Mouse (Mus musculus): ENCODE data around the gene Kcnk15. TPM values are rescaled to one million over a fixed set of nuclear protein-coding genes. Genes with fewer than 3 reads are reported as not detected.

The Kcnk15 gene
- polyA plus RNA-seq, 1 experiment from 2014 or later, result not detected

- Histone ChIP-seq H3K4me3 (ENCODE audit: low read depth, low read length) (no peak overlapping the region), H3K4me1 (ENCODE audit: insufficient read depth) (no peaks in the 10 kb centered on the region), H3K9ac (replicated peaks) (no peak overlapping the region), H3K9me3 (ENCODE audit: low read length) (no peaks in the 10 kb centered on the region), H3K36me3 (replicated peaks; ENCODE audit: insufficient read depth, low read length) (no peaks in the 10 kb centered on the region), H3K27me3 (ENCODE audit: insufficient read depth, low read length) (no peaks in the 10 kb centered on the region), H3K4me2 (ENCODE audit: low read depth, low read length) (no peak overlapping the region), H3K27ac (ENCODE audit: low read depth) (no peak overlapping the region)
- no peak for DNase-seq
- ATAC-seq, result no peak
- 79% methylated on average over 6 of the region's 6 CpGs for WGBS (ENCODE audit: insufficient replicate concordance)
- no peak for TF ChIP-seq CTCF (IDR thresholded peaks at IDR 0.05; ENCODE audit: low read depth)
- no peak for TF ChIP-seq EP300 (IDR thresholded peaks at IDR 0.05; ENCODE audit: low read depth)
These were observed 27.4 kb downstream of the Kcnk15 start for GRCm38 (mm10) chr2:163880891-163881290.

GRCm38 (mm10) chr2:163882859-163883652 lies 29.6 kb downstream of the Kcnk15 start:
- WGBS (ENCODE audit: insufficient replicate concordance), result 63% methylated on average over 17 of the region's 17 CpGs
- Histone ChIP-seq H3K9me3 (ENCODE audit: low read length) (no peaks in the 10 kb centered on the region), H3K27me3 (ENCODE audit: insufficient read depth, low read length) (no peaks in the 10 kb centered on the region), H3K4me2 (ENCODE audit: low read depth, low read length) (no peak overlapping the region), H3K36me3 (replicated peaks; ENCODE audit: insufficient read depth, low read length) (no peaks in the 10 kb centered on the region), H3K27ac (ENCODE audit: low read depth) (no peak overlapping the region), H3K4me3 (ENCODE audit: low read depth, low read length) (no peak overlapping the region), H3K4me1 (ENCODE audit: insufficient read depth) (no peaks in the 10 kb centered on the region), H3K9ac (replicated peaks) (no peak overlapping the region)
- ATAC-seq, result no peak
- TF ChIP-seq EP300 (IDR thresholded peaks at IDR 0.05; ENCODE audit: low read depth) (no peak), CTCF (IDR thresholded peaks at IDR 0.05; ENCODE audit: low read depth) (no peak)
- no peak for DNase-seq

GRCm38 (mm10) chr2:163889411-163889810 lies 36.0 kb downstream of the Kcnk15 start:
- WGBS (ENCODE audit: insufficient replicate concordance), result 19% methylated on average over 6 of the region's 6 CpGs
- H3K27me3 ChIP-seq (ENCODE audit: insufficient read depth, low read length), result no peaks in the 10 kb centered on the region
- H3K36me3 ChIP-seq (replicated peaks; ENCODE audit: insufficient read depth, low read length), result no peaks in the 10 kb centered on the region
- no peak overlapping the region for H3K4me3 ChIP-seq (ENCODE audit: low read depth, low read length)
- no peaks in the 10 kb centered on the region for H3K4me1 ChIP-seq (ENCODE audit: insufficient read depth)
- no peak for TF ChIP-seq EP300 (IDR thresholded peaks at IDR 0.05; ENCODE audit: low read depth)
- no peak for TF ChIP-seq CTCF (IDR thresholded peaks at IDR 0.05; ENCODE audit: low read depth)
- H3K9ac ChIP-seq (replicated peaks), result no peak overlapping the region
- H3K4me2 ChIP-seq (ENCODE audit: low read depth, low read length), result no peak overlapping the region
- ATAC-seq (no peak), DNase-seq (peak; percentile 43)
- no peak overlapping the region for H3K27ac ChIP-seq (ENCODE audit: low read depth)
- H3K9me3 ChIP-seq (ENCODE audit: low read length), result no peaks in the 10 kb centered on the region

GRCm38 (mm10) chr2:163890586-163890985 lies 37.1 kb downstream of the Kcnk15 start:
- WGBS (ENCODE audit: insufficient replicate concordance), result 74% methylated on average over 11 of the region's 11 CpGs
- no peak overlapping the region for H3K4me2 ChIP-seq (ENCODE audit: low read depth, low read length)
- H3K36me3 ChIP-seq (replicated peaks; ENCODE audit: insufficient read depth, low read length), result no peaks in the 10 kb centered on the region
- no peak overlapping the region for H3K4me3 ChIP-seq (ENCODE audit: low read depth, low read length)
- no peaks in the 10 kb centered on the region for H3K9me3 ChIP-seq (ENCODE audit: low read length)
- no peak overlapping the region for H3K27ac ChIP-seq (ENCODE audit: low read depth)
- H3K9ac ChIP-seq (replicated peaks), result no peak overlapping the region
- no peaks in the 10 kb centered on the region for H3K27me3 ChIP-seq (ENCODE audit: insufficient read depth, low read length)
- DNase-seq (no peak), ATAC-seq (no peak)
- no peak for TF ChIP-seq CTCF (IDR thresholded peaks at IDR 0.05; ENCODE audit: low read depth)
- no peak for TF ChIP-seq EP300 (IDR thresholded peaks at IDR 0.05; ENCODE audit: low read depth)
- H3K4me1 ChIP-seq (ENCODE audit: insufficient read depth), result no peaks in the 10 kb centered on the region

- Histone ChIP-seq H3K4me1 (ENCODE audit: insufficient read depth) (no peaks in the 10 kb centered on the region), H3K27ac (ENCODE audit: low read depth) (no peak overlapping the region), H3K9me3 (ENCODE audit: low read length) (no peaks in the 10 kb centered on the region), H3K27me3 (ENCODE audit: insufficient read depth, low read length) (no peaks in the 10 kb centered on the region), H3K9ac (replicated peaks) (no peak overlapping the region), H3K4me3 (ENCODE audit: low read depth, low read length) (no peak overlapping the region), H3K36me3 (replicated peaks; ENCODE audit: insufficient read depth, low read length) (no peaks in the 10 kb centered on the region), H3K4me2 (ENCODE audit: low read depth, low read length) (no peak overlapping the region)
- no peak for TF ChIP-seq EP300 (IDR thresholded peaks at IDR 0.05; ENCODE audit: low read depth)
- no peak for TF ChIP-seq CTCF (IDR thresholded peaks at IDR 0.05; ENCODE audit: low read depth)
- DNase-seq, result no peak
- WGBS (ENCODE audit: insufficient replicate concordance), result 83% methylated on average over 11 of the region's 11 CpGs
- no peak for ATAC-seq
These were observed 37.8 kb downstream of the Kcnk15 start for GRCm38 (mm10) chr2:163891271-163891670.

GRCm38 (mm10) chr2:163893446-163894370 lies 40.3 kb downstream of the Kcnk15 start:
- Histone ChIP-seq H3K4me1 (ENCODE audit: insufficient read depth) (no peaks in the 10 kb centered on the region), H3K36me3 (replicated peaks; ENCODE audit: insufficient read depth, low read length) (no peaks in the 10 kb centered on the region), H3K4me2 (ENCODE audit: low read depth, low read length) (no peak overlapping the region), H3K9me3 (ENCODE audit: low read length) (no peaks in the 10 kb centered on the region), H3K9ac (replicated peaks) (no peak overlapping the region), H3K4me3 (ENCODE audit: low read depth, low read length) (no peak overlapping the region), H3K27me3 (ENCODE audit: insufficient read depth, low read length) (no peaks in the 10 kb centered on the region), H3K27ac (ENCODE audit: low read depth) (no peak overlapping the region)
- TF ChIP-seq EP300 (IDR thresholded peaks at IDR 0.05; ENCODE audit: low read depth) (no peak), CTCF (IDR thresholded peaks at IDR 0.05; ENCODE audit: low read depth) (no peak)
- DNase-seq, result no peak
- ATAC-seq, result no peak
- WGBS (ENCODE audit: insufficient replicate concordance), result 49% methylated on average over 7 of the region's 7 CpGs
